Mouse (Mus musculus) lung, postnatal 25 days (tissue): Measurements from ENCODE around the gene Wdr24.
A peak's percentile ranks its signal among the peaks of the same experiment; 100 is the strongest.
"Not testable (repeated sequence)": the region's sequence is repeated elsewhere in the genome, so short reads cannot be mapped to it uniquely, and the experiment has no call there.

ENCODE experiments used
- DNase-seq: peaks from one replicate; pipeline ENCODE4 v3.0.0; 2022; ENCODE audit warnings: low spot score

Gene Wdr24

DNA sequence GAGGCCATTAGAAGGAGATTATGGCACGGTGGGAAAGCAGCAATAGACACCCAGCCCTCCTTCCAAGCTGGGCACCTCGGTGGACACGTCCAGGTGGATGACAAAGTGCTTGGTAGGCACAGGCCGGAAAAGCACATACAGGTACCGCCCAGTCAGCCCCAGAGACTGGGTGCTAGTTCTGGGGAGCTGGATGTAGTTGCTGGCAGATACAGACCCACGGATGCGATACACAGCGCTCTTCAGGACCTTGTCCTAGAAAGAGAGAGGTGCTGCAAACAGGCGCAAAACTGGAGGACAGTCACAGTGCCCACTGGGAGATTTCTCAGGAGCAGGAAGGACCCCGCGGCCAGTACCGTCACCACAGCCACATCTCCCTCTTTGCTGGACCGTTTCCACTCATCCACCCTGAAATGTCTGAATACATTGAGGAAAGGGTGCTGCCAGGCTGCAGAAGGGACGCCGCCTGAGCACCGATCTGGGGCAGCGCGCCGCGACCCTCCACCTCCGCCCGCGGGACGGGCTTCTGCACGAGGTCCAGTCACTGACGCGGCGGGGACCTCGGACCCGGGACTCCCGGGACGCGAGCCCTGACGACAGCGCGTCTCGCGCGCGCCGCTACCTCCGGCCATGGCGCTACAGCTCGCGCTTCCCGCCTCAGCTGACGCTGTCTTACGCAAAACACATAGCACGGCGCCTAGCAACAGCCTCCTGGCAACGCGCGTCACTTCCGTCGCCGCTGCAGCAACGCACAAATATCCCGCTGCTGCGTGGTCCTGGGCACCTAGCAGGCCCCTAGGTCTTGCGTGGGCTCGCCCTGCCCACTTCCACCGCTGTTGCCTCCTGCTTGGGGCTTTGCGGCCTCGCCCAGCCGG lies 37.6 kb downstream of the Wdr24 start, which contains the start of gene Wdr90:
Gene Wdr90, minus strand, starts transcription at position 670 of the 872 bp plus-strand sequence.
- peak; percentile 93 for DNase-seq

DNA sequence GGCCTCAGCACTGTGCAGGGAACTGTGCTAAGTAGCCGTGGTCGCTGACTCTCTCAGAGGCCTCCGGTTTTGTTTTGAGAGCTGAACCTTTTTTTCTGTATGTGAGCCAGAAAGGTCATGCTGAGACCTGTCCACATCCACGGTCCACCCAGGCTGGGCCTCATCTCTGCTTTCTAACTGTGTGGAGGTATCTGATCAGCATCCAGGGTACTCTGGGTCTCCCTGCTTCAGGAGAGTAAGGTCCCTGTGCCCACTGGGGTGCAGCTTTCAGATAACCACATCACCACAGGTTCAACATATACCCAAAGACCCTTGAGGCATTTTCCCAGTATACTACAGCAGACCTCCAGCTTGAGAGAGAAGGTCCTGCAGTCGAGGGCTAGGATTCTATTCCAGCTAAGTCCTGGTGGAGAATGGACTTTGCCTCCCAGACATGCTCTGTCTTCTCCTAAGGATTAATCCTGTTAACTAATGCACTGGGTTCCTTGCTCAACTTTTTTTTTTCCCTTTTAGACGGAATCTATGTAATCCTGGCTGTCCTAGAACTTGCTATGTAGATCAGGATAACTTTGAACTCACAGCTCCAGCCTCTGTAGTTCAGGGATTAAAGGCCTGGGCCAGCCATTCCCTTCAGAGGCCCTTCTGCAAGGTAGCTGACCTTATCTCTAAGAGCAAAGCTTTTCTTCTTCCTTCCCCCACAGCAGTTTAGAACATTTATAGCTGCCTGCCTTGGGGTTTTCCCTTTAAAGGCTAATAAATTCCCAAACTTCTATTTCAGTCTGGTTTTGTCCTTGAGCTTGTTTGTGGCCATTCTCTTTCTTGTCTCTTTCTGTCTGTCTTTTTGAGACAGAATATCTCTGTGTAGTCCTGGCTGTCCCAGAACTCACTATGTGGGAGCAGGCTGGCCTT lies 38.5 kb downstream of the Wdr24 start:
- DNase-seq = no peak

DNA sequence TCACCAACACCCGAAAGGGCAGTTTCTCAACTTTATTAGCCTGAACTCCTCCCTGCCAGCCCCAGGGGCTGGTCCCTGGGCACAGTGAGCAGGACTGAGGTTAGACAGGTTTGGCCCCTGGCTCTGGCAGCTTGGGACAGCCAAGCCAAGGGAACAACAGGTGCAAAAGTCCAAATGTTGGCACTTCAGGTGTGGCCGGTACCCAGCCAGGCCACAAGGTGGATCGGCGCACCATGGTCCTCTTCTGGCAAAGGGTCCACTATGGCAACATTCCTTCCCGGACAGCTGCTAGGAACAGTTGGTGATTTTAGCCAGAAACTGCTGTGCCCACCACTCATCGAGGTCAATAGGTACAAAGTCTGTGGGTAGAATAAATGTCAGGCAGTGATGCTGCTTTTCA lies 40.3 kb downstream of the Wdr24 start:
- DNase-seq = no peak

GRCm38 (mm10) chr17:25864311-25864710 lies 40.9 kb downstream of the Wdr24 start:
- DNase-seq = no peak

DNA sequence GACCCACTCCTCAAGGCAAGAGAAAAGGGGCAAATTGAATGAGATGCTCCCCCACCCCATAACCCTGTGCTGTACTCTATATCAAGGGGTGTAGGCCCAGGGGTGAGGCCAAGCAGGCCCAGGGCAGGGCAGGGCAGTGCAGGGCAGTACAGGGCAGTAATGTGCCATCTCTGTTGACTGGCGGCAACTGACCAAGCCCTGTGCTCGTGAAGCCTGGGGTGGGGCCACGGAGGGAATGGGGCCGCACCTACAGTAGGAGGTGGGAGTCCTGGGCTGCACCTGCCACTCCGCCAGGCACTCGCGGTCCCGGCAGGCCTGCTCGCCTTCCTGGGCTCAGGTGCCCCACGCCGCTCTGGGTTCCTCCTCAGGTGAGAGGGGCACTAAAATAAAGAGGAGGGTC lies 41.9 kb downstream of the Wdr24 start:
- DNase-seq = no peak

GRCm38 (mm10) chr17:25866172-25866571 lies 42.7 kb downstream of the Wdr24 start:
- DNase-seq = no peak

DNA sequence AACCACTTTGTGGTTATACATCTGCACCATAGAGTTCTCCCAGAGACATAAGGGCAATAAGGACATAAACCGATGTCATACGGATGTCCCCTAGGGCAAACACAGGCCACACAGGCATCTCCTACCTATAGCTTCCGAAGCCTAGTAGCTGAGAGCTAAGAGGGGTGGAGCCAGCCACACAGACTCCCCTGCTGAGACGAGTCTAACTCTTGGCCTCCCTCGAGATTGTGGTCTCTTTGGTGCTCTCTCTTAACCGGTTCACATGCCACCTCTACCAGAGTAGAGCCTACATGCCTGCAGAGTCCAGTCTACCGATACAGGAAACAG lies 44.0 kb downstream of the Wdr24 start:
- DNase-seq = no peak

DNA sequence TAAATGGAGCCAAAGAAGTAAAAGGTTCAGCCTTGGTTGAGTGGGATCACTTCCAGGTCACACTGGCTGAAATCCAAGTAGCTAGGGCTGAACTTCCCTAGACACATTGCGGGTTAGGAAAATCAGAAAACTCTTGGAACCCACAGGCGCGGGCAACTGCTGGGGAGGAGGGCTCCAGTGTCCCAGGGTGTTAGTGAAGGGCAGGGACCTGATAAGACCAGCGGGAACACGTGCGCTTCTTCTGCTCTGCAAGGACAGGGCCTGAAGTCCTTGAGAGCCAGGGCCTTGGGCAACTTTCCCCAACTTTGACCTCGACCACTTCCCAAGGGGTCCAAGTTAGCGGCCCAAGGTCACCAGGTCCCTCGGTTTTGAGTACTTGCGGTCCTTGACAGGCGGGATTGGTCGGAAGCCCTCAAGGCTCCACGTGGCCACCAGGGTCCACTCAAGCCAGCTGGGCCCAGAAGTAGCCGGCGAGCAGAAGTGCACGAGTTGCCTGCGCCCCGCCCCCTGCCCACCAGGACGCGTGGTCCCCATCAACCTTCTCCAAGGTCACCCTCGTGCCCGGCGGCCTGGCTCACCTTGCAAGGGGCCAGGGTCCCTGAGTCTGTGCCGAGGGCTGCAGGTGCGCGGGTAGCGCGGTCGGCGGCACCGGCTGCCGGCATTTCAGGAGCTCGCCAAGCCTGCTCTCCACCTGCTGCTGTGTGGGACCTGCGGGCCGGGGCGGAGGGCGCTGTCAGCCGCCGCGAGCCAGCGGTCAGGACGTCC lies 44.6 kb downstream of the Wdr24 start:
- peak; percentile 23 for DNase-seq

- peak; percentile 87 for DNase-seq
Measured at GRCm38 (mm10) chr17:25868601-25869191, 45.3 kb downstream of the Wdr24 start, which contains the start of gene Mcrip2. TSS of gene Mcrip2 (minus strand) at chr17:25868764.

DNA sequence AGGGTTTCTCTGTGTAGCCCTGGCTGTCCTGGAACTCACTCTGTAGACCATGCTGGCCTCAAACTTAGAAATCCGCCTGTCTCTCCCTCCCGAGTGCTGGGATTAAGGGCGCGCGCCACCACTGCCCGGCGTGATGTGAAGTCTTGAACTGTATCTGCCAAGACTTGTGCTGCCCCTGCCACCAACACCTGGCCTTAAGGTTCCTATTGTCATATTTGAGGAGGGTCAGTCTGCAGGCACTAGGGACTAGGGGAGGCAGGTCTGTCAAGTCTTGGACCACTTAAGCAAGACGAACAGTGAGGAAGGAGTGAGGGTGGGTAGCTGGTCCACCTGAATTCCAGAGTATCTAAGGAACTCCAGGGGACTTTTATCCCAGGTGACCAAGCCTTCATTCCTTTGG lies 46.1 kb downstream of the Wdr24 start:
- no peak for DNase-seq

DNA sequence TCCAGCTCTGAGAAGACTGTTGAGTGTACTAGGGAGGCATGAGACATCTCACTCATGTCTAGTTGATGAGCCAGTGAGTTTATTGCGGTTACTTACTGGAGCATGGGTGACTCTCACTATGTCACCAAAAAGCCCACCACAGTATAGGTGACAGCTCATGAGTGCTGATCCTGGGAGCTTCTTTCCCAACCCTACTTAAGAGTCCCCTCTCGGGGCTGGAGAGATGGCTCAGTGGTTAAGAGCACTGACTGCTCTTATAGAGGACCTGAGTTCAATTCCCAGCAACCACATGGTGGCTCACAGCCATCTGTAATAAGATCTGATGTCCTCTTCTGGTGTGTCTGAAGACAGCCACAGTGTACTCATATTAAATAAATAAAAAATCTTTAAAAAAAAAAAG lies 46.5 kb downstream of the Wdr24 start:
- DNase-seq = no peak

- DNase-seq = not testable (repeated sequence)
Measured at GRCm38 (mm10) chr17:25871566-25871965, 48.1 kb downstream of the Wdr24 start.

DNA sequence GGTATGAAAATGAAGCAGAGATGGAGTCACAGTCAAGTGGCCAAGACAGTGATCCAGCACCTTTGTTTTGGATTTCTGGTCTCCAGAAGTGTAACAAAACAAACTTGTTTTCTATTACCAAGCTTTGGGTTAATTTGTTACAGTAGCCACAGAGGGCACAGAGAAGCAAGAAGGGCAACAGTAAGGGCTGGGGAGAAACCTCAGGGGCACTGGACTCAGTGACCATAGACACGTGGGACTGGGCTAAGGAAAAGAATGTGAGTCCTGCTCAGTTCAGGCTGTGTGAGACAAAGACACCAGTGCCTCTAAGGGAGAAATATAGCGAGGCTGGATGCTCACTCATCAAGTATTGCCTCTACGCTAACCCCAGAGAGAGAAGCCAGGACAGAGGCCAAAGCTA lies 49.2 kb downstream of the Wdr24 start:
- no peak for DNase-seq

DNA sequence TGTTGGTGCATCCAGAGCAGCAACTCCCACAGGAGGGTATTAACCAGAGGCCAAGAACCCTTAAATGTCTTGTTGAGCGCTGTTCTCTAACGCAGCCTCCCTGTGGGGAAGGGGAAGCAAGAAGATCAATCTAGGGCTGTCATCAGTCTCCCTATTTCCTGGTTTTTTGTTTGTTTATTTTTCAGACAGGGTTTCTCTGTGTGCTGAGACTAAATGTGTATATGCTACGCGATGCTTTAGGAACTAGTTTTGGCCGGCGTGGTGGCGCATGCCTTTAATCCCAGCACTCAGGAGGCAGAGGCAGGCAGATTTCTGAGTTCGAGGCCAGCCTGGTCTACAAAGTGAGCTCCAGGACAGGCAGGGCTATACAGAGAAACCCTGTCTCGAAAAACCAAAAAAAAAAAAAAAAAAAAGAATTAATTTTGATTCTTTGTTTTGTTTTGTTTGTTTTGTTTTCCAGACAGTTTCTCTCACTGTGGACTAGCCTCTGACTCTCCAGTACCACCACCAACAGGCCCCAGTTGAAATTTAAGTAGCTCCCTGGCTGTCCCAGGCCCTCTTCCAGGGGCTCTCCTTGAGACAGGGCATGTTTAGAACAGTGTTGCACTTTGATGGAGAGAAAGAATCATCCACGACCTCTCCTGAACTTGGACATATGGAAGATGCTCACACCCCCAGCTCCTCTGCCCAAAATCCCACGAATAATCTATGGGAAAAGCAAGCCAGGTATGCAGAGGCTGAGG lies 50.1 kb downstream of the Wdr24 start:
- DNase-seq = no peak

GRCm38 (mm10) chr17:25874148-25874720 lies 50.8 kb downstream of the Wdr24 start:
- DNase-seq = no peak

DNA sequence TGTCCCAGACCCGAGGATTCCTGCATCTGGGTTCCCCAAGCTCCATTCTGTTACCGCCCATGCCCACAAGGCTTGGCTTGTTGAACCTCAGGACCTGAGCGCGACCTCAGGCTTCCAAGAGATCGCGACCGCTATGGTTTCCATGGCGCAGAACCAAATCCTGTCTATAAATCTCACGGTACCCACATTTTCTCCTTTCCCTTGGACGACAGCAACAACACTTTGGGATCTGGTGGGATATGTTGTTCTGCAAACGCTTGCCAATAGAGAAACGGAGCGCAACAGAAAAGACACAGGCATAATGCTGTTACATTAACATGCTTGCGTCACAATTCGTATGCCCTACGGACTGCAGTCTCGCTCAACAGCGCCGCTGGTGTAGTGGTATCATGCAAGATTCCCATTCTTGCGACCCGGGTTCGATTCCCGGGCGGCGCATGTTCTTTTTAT lies 51.3 kb downstream of the Wdr24 start, which contains the start of gene Mettl26:
Gene Mettl26, plus strand, starts transcription at position 354 of the 450 bp plus-strand sequence.
- peak; percentile 94 for DNase-seq

- peak; percentile 90 for DNase-seq
Measured at GRCm38 (mm10) chr17:25875171-25876136, 52.0 kb downstream of the Wdr24 start.

DNA sequence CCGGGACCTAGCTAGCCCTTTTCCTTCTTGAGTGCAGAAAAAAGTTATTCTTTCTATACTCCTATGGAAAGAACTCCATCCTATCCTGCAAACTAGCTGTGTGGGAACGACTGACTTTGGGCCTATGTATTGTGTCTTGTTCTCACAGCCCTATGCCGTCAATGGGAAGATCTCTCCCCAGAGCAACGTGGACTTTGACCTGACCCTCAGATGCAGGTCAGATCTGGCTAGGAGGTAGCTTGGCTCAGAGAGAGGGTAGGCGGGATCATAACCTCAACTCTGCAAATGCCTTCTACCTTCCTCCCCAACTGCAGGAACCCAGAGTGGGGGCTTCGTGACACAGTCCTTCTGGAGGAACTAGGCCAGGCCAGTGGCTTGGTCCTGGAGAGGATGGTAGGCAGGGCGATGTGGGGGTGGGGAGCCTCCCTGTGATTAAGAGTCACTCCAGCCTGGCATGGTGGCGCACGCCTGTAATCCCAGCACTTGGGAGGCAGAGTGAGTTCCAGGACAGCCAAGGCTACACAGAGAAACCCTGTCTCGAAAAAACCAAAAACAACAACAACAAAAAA lies 53.0 kb downstream of the Wdr24 start:
- no peak for DNase-seq

- DNase-seq = no peak
Measured at GRCm38 (mm10) chr17:25877025-25877424, 53.6 kb downstream of the Wdr24 start.
